ENCODE assay signal across 26 mouse cellular contexts in the genomic region with DNA sequence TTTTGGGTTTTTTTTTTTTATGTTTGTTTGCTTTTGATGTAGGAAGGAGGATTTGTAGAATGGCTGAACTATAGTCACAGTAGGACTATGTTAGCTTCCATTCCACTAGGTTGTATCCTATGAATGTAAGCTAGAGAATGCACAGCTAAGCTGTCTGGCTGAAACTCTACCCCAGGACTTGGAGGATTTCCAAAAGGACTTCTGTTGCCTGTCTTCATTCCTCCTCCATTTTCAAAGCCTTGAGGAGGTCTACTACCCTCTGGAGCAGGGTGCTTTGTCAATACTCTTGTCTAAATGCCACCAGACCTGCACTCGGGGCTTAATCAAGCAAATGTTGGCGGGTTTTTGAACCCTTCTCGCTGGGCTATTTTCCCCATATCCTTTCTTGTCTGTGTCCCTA.
DNase-seq lines count a peak whose midpoint lies in the region; ATAC-seq lines count a peak whose summit lies in the region.
"Had no signal": no experiment of that assay in that cellular context is flagged by ENCODE, and none has a peak within 500 bp of the region (broad histone marks: within the 10 kb centered on the region; RNA-seq: fewer than 3 reads in every experiment).

No protein-coding gene starts in this region.

- DNase-seq in forebrain, embryonic 14.5 days (ENCODE audit: low spot score), result peak; percentile 10
- no peak for DNase-seq in heart, adult 18-20 months
- DNase-seq in midbrain, embryonic 11.5 days (ENCODE audit: low spot score, missing footprints), result peak; percentile 17
- DNase-seq in midbrain, embryonic 10.5 days (ENCODE audit: low spot score), result no peak
- DNase-seq: adrenal gland, adult 2 months; adrenal gland, postnatal 14 days; cerebellum, adult 11-12 months; cerebellum, adult 8-10 months; cerebellum, postnatal 10 days; cerebellum, postnatal 36 days; embryo, embryonic 11 days; gastrocnemius, postnatal 10 days; gastrocnemius, postnatal 36 days; heart, postnatal 14 days; heart, postnatal 4 days; kidney, adult 18-20 months had no signal

- 84% methylated on average over 3 of the region's 3 CpGs for WGBS in forebrain, embryonic 14.5 days
- 84% methylated on average over 3 of the region's 3 CpGs for WGBS in forebrain, embryonic 15.5 days
- WGBS in heart, embryonic 13.5 days, result 72% methylated on average over 3 of the region's 3 CpGs
- WGBS in midbrain, embryonic 11.5 days, result 84% methylated on average over 3 of the region's 3 CpGs
- 94% methylated on average over 3 of the region's 3 CpGs for WGBS in midbrain, embryonic 10.5 days

- no peaks in the 10 kb centered on the region for H3K27me3 ChIP-seq in forebrain, embryonic 14.5 days (replicated peaks; ENCODE audit: control insufficient read depth, insufficient read depth, low read length)
- no peaks in the 10 kb centered on the region for H3K27me3 ChIP-seq in forebrain, embryonic 15.5 days
- H3K27me3 ChIP-seq in heart, embryonic 13.5 days (replicated peaks), result no peaks in the 10 kb centered on the region
- H3K27me3 ChIP-seq in midbrain, embryonic 11.5 days (ENCODE audit: control insufficient read depth, insufficient read depth, low read length), result no peaks in the 10 kb centered on the region
- H3K27me3 ChIP-seq in midbrain, embryonic 10.5 days (ENCODE audit: low read depth, poor library complexity, severe bottlenecking), result peaks cover 7% of the 10 kb centered on the region
- H3K27me3 ChIP-seq: embryonic facial prominence, embryonic 15.5 days had no signal

- H3K27ac ChIP-seq in forebrain, embryonic 14.5 days (ENCODE audit: low read depth, low read length), result no peak overlapping the region
- no peak overlapping the region for H3K27ac ChIP-seq in forebrain, embryonic 15.5 days (replicated peaks)
- peak overlapping the region; percentile 37; the same call in 1 of the 2 replicates for H3K27ac ChIP-seq in heart, embryonic 13.5 days (replicated peaks)
- no peak overlapping the region for H3K27ac ChIP-seq in midbrain, embryonic 11.5 days (ENCODE audit: low read depth, low read length)
- no peak overlapping the region for H3K27ac ChIP-seq in midbrain, embryonic 10.5 days (replicated peaks)
- H3K27ac ChIP-seq: embryonic facial prominence, embryonic 15.5 days; hindbrain, embryonic 14.5 days; hindbrain, postnatal 0 days had no signal

- H3K9me3 ChIP-seq in forebrain, embryonic 14.5 days (replicated peaks; ENCODE audit: control insufficient read depth, low read length), result peaks cover 3% of the 10 kb centered on the region; the same call in 1 of the 2 replicates
- H3K9me3 ChIP-seq in forebrain, embryonic 15.5 days, result no peaks in the 10 kb centered on the region
- peaks cover 11% of the 10 kb centered on the region; the same call in 1 of the 2 replicates for H3K9me3 ChIP-seq in heart, embryonic 13.5 days
- H3K9me3 ChIP-seq in midbrain, embryonic 11.5 days (ENCODE audit: control insufficient read depth, low read length), result peaks cover 2% of the 10 kb centered on the region; the same call in 1 of the 2 replicates
- H3K9me3 ChIP-seq in midbrain, embryonic 10.5 days (replicated peaks), result no peaks in the 10 kb centered on the region; the same call in none of the 2 replicates
- H3K9me3 ChIP-seq: embryonic facial prominence, embryonic 15.5 days had no signal

- no peaks in the 10 kb centered on the region for H3K4me1 ChIP-seq in forebrain, embryonic 14.5 days (ENCODE audit: control insufficient read depth, insufficient read depth, low read length)
- 0 out of 2 replicates have a peak, but pooled peaks cover 2% of the 10 kb centered on the region for H3K4me1 ChIP-seq in forebrain, embryonic 15.5 days
- peaks cover 5% of the 10 kb centered on the region; the same call in 1 of the 2 replicates for H3K4me1 ChIP-seq in heart, embryonic 13.5 days
- H3K4me1 ChIP-seq in midbrain, embryonic 11.5 days (ENCODE audit: control insufficient read depth, insufficient read depth, low read length), result no peaks in the 10 kb centered on the region
- H3K4me1 ChIP-seq in midbrain, embryonic 10.5 days, result peaks cover 6% of the 10 kb centered on the region; the same call in 1 of the 2 replicates
- H3K4me1 ChIP-seq: embryonic facial prominence, embryonic 15.5 days had no signal

- H3K9ac ChIP-seq in forebrain, embryonic 14.5 days (ENCODE audit: low read length), result no peak overlapping the region
- no peak overlapping the region for H3K9ac ChIP-seq in forebrain, embryonic 15.5 days (replicated peaks)
- H3K9ac ChIP-seq in heart, embryonic 13.5 days, result no peak overlapping the region
- H3K9ac ChIP-seq in midbrain, embryonic 11.5 days (ENCODE audit: low read length), result no peak overlapping the region
- H3K9ac ChIP-seq: embryonic facial prominence, embryonic 15.5 days; hindbrain, embryonic 14.5 days had no signal

- H3K36me3 ChIP-seq in forebrain, embryonic 14.5 days (ENCODE audit: control insufficient read depth, insufficient read depth, low read length), result no peaks in the 10 kb centered on the region
- no peaks in the 10 kb centered on the region for H3K36me3 ChIP-seq in forebrain, embryonic 15.5 days
- H3K36me3 ChIP-seq in heart, embryonic 13.5 days, result no peaks in the 10 kb centered on the region
- no peaks in the 10 kb centered on the region for H3K36me3 ChIP-seq in midbrain, embryonic 11.5 days (ENCODE audit: control insufficient read depth, insufficient read depth, low read length)
- H3K36me3 ChIP-seq in midbrain, embryonic 10.5 days, result no peaks in the 10 kb centered on the region
- H3K36me3 ChIP-seq: embryonic facial prominence, embryonic 15.5 days had no signal

- H3K4me3 ChIP-seq in forebrain, embryonic 14.5 days (ENCODE audit: low read depth, low read length), result no peak overlapping the region
- no peak overlapping the region for H3K4me3 ChIP-seq in forebrain, embryonic 15.5 days
- no peak overlapping the region for H3K4me3 ChIP-seq in heart, embryonic 13.5 days
- no peak overlapping the region for H3K4me3 ChIP-seq in midbrain, embryonic 11.5 days (ENCODE audit: low read depth, low read length)
- H3K4me3 ChIP-seq in midbrain, embryonic 10.5 days, result no peak overlapping the region
- H3K4me3 ChIP-seq: embryonic facial prominence, embryonic 15.5 days had no signal

- H3K4me2 ChIP-seq in forebrain, embryonic 14.5 days (ENCODE audit: low read length), result no peak overlapping the region
- no peak overlapping the region for H3K4me2 ChIP-seq in forebrain, embryonic 15.5 days (replicated peaks)
- H3K4me2 ChIP-seq in heart, embryonic 13.5 days, result no peak overlapping the region
- no peak overlapping the region for H3K4me2 ChIP-seq in midbrain, embryonic 11.5 days
- H3K4me2 ChIP-seq: embryonic facial prominence, embryonic 15.5 days; heart, embryonic 11.5 days; hindbrain, embryonic 14.5 days had no signal

- ATAC-seq in forebrain, embryonic 14.5 days, result no peak
- ATAC-seq in forebrain, embryonic 15.5 days (replicated peaks), result no peak
- ATAC-seq in heart, embryonic 13.5 days (ENCODE audit: extremely low read depth, insufficient number of reproducible peaks, low FRiP score, low TSS enrichment), result no peak
- ATAC-seq in midbrain, embryonic 11.5 days (ENCODE audit: low FRiP score), result no peak
- ATAC-seq: CD4-positive, CD25-positive, alpha-beta regulatory T cell, adult 4 months; forebrain, embryonic 16.5 days; hindbrain, postnatal 0 days; inflammation-experienced regulatory T-cells, adult 6 months; intestine, embryonic 16.5 days had no signal

Comparison
In these comparisons a context has a peak if more than half of its experiments do, and no peak if none do; other contexts are left out.
1. DNase-seq: peak in forebrain, embryonic 14.5 days (single experiment) and midbrain, embryonic 11.5 days (single experiment); none in heart, adult 18-20 months (0 of 2) and midbrain, embryonic 10.5 days (single experiment).